Mouse (Mus musculus): ENCODE measurements around the gene Gm5431.
"Not testable (repeated sequence)": the region's sequence is repeated elsewhere in the genome, so short reads cannot be mapped to it uniquely, and the experiment has no call there.

Gene Gm5431

GRCm38 (mm10) chr11:48902021-48902420, at the start of gene Gm5431:
TSS of gene Gm5431 (minus strand) at chr11:48902214.
- DNase-seq (ENCODE audit: low read depth, low spot score): no peak

DNA sequence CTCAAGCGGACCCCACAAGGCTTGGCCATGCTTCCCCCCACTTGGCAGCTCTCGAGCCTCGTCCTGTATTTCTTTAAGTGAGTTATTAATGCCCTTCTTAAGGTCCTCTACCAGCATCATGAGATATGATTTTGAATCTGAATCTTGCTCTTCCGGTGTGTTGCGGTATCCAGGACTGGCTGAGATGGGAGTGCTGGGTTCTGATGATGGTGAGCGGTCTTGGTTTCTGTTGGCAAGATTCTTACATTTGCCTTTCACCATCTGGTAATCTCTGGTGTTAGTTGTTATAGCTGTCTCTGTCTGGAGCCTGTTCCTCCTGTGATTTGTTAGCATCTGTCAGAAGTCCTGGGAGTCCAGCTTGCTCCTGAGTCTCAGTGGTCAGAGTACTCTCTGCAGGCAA, 44.1 kb upstream of the Gm5431 start, which contains the start of gene Psme2b:
Gene Psme2b, minus strand, starts transcription at position 101 of the 400 bp plus-strand sequence.
- DNase-seq (ENCODE audit: low read depth, low spot score): not testable (repeated sequence)

DNA sequence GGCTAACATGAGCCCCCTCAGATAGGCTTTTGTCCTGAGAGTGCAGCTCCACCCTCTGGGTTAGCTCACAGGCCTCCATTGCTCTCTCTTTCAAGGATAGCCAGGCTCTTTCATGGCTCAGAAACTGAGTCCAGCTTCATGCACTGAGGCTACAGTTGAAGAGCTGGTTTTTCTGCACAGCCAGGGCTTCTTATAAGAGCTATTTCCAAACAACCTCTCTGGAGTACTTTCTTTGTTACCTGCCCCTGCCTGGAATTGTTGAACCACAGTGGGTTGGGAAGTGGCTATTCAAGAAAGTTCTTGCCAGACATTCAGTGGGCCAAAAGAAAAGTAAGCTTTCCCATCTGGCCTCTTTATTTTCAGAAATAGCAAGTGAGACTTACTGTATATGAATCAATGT, 37.3 kb upstream of the Gm5431 start:
- DNase-seq (ENCODE audit: low read depth, low spot score): not testable (repeated sequence)

DNA sequence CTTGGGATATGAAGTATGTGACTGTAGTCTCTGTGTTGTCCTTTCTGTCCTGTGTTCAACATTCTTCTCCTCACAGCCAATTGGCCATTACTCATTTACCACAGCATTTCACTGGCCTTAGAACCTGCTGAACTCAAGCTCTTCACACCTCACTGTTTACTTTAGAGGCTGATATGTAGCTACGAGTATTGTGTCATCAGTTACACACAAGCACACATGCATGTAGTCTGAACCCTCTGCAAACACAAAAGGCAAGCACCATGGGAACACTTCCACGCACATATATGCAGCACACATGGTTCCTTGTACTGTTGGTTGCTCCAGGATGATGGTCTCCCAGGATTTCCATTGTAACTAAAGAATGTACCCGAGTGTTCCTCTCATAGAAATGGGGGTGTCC, 33.3 kb upstream of the Gm5431 start:
- DNase-seq (ENCODE audit: low read depth, low spot score): not testable (repeated sequence)

DNA sequence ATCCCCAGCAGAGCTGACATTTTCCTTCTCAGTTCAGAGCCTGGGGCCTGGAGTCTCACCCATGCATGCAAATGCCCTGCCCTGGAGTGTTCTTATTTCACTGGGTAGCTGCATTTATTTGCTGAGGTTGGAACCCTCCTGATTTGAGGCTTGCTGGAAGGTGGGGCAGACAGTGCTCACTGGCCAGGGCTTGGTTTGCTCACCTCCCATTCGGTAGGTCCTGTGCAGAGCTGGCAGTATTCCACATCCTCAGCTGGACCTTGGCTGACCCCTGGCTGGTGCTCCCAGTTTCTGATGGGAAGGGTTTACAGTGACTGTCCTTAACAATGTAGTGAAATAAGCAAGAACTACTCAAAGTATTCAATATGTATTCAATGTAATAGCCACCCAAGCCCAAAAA, 31.9 kb upstream of the Gm5431 start:
- DNase-seq (ENCODE audit: low read depth, low spot score): not testable (repeated sequence)

- not testable (repeated sequence) for DNase-seq (ENCODE audit: low read depth, low spot score)
Measured at GRCm38 (mm10) chr11:48933422-48933821, 31.4 kb upstream of the Gm5431 start.

DNA sequence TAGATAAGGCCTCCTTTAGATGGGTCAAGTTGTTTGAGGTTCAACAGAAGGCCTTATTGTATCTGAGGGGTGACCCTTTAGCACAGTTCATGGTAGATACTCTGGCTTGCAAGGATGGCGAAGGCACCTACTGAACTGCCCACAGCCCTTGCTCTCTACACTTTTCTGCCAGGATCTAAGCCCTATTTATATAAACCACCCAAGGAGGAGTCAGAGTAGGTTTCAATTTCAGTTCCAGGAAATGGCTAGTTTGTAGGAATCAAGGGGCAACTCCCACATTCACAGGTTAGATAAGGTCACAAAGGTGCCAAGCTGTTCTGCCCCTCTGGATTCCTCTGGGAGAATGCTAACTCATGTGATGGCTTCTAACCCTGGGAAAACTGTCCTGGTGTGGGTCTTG, 26.1 kb upstream of the Gm5431 start:
- DNase-seq (ENCODE audit: low read depth, low spot score): not testable (repeated sequence)

GRCm38 (mm10) chr11:48926437-48926836, 24.4 kb upstream of the Gm5431 start:
- DNase-seq (ENCODE audit: low read depth, low spot score): not testable (repeated sequence)

DNA sequence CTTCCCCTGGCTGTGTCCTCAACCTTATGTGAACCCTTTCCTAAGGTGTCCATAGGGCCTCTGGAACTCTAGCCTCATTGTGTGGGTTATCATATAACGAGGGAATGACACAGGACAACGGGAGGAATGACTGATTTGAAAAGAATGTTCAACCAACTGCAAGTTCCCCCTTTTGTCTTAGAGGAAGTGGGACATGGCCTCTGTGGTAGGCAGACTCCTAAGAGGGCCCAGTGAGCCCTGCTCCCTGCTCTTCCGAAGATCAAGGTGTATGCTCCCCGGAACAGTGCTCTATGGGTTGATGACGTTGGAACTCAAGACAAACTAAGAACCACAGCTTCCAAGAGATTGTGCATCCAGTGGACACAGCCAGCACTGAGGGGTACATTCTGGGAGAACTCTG, 21.8 kb upstream of the Gm5431 start:
- DNase-seq (ENCODE audit: low read depth, low spot score): not testable (repeated sequence)

- DNase-seq (ENCODE audit: low read depth, low spot score): no peak
Measured at GRCm38 (mm10) chr11:48918380-48918779, 16.4 kb upstream of the Gm5431 start.

- DNase-seq (ENCODE audit: low read depth, low spot score): no peak
Measured at GRCm38 (mm10) chr11:48913611-48914010, 11.6 kb upstream of the Gm5431 start.

DNA sequence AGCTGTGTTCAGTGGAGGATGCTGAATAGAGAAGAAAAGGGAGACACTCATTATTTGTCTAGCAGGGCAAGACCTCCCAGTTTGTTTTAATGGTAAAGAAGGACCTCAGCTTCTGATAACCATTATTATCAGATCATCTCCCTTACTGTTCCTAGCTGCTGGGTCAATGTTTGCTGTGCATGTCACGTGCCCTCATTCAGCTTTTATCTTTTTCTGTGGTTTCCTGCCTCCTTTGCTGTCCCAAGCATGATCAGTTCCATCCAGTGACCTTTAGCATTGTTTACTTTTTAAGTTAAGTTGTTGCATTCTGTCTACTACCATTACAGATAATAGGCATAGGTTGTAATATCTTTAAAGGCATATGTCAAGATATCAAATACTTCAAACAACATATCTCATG, 6.4 kb upstream of the Gm5431 start:
- no peak for DNase-seq (ENCODE audit: low read depth, low spot score)

- DNase-seq (ENCODE audit: low read depth, low spot score): not testable (repeated sequence)
Measured at GRCm38 (mm10) chr11:48901567-48901930, 465 bp downstream of the Gm5431 start.

DNA sequence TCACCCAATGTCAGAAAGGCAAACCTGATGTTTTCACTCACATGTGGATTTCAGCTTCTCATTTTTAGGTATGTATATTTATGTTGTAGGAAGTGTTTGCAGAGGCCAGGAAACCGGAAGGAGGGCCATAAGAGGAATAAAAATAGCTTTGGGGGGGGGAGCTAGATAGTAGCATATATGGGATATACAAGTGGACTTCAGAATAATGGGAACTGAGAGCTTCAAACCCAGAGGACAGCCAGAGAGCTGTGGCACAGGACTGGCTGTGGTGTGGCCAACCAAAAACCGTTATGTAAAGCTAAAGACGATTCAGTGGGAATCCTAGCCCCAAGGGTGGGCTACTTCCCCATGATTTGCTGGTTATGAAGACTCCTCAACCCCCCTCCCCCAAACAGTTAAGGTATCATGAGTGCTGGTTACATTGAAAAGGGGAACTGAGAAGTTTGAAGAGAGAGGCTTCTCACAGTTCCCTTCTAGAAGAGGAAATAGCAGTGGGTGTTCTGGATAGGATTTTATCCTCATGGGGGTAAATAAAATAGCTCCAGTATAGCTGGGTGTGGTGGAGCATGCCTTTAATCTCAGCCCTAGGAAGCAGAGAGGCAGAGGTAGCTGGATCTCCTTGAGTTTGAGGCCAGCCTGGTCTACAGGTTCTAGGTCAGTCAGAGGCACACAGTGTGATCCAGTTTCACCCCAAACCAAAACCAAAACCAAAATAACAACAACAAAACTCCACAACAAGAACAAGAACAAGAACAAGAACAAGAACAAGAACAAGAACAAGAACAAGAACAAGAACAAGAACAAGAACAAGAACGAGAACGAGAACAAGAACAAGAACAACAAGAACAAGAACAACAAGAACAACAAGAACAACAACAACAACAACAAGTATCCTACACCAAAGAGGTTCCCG, 1.1 kb downstream of the Gm5431 start:
- DNase-seq (ENCODE audit: low read depth, low spot score): not testable (repeated sequence)

DNA sequence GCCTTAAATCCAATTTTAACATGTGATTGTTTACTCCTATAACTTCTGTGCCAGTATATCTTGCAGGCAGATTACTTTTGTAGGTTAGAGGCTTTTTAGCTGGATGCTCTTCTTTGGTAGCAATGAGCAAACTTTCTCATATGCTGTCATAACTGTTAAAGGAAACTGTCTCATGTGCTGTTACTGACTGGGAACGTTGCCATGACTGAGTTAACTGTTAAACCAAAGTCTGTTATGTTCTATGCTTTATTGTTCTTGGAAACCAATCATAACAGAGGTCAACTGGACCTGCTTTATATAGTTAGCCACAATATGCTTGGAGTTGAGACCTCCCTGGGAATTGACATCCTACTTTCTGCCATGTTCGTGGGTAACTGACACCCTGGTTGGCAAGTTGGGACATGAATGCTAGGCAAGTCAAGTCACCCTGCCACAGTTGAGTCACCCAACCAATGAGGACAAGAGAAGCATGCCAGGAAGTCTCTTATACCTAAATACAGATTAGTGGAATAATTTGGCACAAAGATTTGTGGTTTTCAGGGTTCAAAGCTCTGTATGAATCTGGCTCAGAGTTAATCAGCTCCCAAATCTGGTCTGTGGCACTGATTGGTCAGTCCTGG, 3.1 kb downstream of the Gm5431 start:
- no peak for DNase-seq (ENCODE audit: low read depth, low spot score)

DNA sequence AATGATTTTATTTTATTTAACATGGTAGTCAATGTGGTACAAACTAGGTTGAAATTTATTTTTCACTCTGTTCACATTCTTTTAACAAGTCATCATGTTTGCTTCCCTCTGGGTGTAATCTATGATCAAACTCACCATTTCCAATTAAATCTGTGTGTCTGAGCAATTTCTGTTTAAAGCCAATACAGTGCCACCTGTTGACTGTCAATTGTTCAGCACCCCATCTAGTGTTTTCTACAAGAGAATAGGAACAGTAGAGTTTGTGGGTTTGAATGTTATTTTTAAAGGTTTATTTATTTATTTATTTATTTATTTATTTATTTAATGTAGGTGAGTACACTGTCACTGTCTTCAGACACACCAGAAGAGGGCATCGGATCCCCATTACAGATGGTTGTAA, 25.3 kb downstream of the Gm5431 start:
- DNase-seq (ENCODE audit: low read depth, low spot score): no peak

- DNase-seq (ENCODE audit: low read depth, low spot score): not testable (repeated sequence)
Measured at GRCm38 (mm10) chr11:48875343-48875837, 26.6 kb downstream of the Gm5431 start.

- peak; percentile 67 for DNase-seq (ENCODE audit: low read depth, low spot score)
Measured at GRCm38 (mm10) chr11:48874465-48874864, 27.5 kb downstream of the Gm5431 start.

- no peak for DNase-seq (ENCODE audit: low read depth, low spot score)
Measured at GRCm38 (mm10) chr11:48873591-48874290, 28.3 kb downstream of the Gm5431 start.

DNA sequence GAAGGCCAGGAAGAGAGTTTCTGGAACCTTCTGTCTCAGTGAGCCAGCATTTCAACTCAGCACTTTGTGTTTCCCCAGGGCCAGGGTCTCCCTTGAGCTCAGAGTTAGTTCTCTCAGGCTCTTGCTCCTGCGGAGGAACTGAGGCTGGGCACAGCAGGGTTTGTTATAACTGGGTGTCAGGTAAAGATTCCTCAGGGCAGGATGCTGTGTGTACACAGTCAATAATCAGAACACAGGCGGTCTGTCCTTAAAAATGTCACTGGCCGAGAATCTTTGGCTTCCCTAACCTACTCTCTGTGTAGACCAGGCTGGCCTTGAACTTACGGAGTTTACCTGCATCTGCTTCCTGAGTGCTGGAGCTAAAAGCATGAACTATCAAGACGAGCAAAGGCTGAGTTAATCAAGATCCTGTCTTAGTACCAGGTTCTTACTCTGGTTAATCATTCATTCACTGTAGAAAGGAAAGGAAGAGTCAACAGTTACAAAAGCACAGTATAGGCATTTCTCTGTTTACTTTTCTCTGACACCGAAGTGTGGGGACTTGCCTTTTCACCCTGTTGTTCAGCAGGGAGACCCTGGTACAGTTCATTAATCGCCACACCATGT, 29.2 kb downstream of the Gm5431 start:
- no peak for DNase-seq (ENCODE audit: low read depth, low spot score)

DNA sequence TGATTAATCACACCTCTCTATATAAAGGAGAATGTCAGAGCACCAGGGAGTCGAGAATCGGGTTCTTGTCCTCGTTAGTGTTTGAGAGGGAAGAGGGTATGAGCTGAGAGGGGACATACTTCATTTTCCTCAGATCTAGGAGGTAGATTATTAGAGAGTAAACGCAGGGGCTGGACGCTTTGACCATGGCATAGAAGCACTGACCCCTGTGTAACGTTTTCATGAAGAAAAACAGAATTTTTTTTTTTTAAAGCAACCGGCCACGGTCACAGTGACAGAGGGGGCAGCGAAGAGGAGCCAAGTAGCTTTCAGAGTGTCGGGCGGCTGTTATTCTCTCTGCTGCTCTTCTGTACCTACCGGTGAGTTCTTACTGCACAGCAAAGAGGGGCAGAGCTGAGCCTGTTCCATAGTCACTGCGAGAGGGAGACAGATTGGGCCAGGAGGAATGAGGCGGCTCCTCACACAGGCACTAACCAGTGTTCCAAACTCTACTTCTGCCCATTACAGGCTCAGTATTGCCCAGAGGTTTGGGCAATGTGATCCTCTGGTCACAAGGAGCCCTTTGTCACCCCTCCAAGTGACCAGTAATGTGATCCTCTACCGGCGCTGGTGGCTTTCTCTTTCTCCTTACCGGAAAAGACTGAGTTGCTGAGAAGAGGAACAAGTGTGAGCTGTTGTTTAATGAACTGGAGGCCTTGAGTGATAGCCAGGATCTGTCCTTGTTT, 30.0 kb downstream of the Gm5431 start:
- DNase-seq (ENCODE audit: low read depth, low spot score): no peak
